Mouse (Mus musculus) heart, embryonic 14.5 days (tissue): ENCODE results near the gene Mettl26. TPM values are rescaled to one million over a fixed set of nuclear protein-coding genes. Genes with fewer than 3 reads are reported as not detected.

Experiments used
- ATAC-seq: fragments of 200-750 bp; cut with Nextera tagmentation; 2 replicates; pipeline ENCODE4 v1.8.0; 2017; ENCODE audit warnings: low read depth, moderate TSS enrichment; ENCODE audit not compliant: insufficient number of reproducible peaks, insufficient read depth, low FRiP score
- H3K27ac ChIP-seq, 2 experiments: fragments of 200-500 bp in 1 of 2; fragments of 300-500 bp in 1 of 2; sonication (generic) in 1 of 2; replicated peaks in 1 of 2; 2 replicates each; pipeline ENCODE4 v1.5.1; 2012 to 2014; ENCODE audit warnings: low read depth in 2 of 2, low read length in 2 of 2, control low read depth in 1 of 2, mild to moderate bottlenecking in 1 of 2, mixed read lengths in 1 of 2; ENCODE audit not compliant: control insufficient read depth in 1 of 2, insufficient read depth in 1 of 2
- H3K27me3 ChIP-seq: fragments of 300-500 bp; sonication (generic); 2 replicates; pipeline ENCODE4 v1.6.1; 2014; ENCODE audit warnings: mild to moderate bottlenecking, low read length, control low read depth; ENCODE audit not compliant: control insufficient read depth, insufficient read depth
- H3K36me3 ChIP-seq: fragments of 300-500 bp; sonication (generic); 2 replicates; pipeline ENCODE4 v1.6.1; 2014; ENCODE audit warnings: mild to moderate bottlenecking, control low read depth, low read length, mixed read lengths; ENCODE audit not compliant: control insufficient read depth, insufficient read depth
- H3K4me1 ChIP-seq, 2 experiments: fragments of 200-500 bp in 1 of 2; fragments of 300-500 bp in 1 of 2; sonication (generic) in 1 of 2; 2 replicates each; pipeline ENCODE4 v1.6.1; 2012 to 2014; ENCODE audit warnings: low read length in 2 of 2, control low read depth in 1 of 2, mixed read lengths in 1 of 2; ENCODE audit not compliant: control insufficient read depth in 2 of 2, insufficient read depth in 2 of 2
- H3K4me2 ChIP-seq: fragments of 300-500 bp; sonication (generic); 2 replicates; pipeline ENCODE4 v1.6.1; 2014; ENCODE audit warnings: mild to moderate bottlenecking, low read length
- H3K4me3 ChIP-seq, 2 experiments: fragments of 200-500 bp in 1 of 2; fragments of 300-500 bp in 1 of 2; sonication (generic) in 1 of 2; 2 replicates each; pipeline ENCODE4 v1.5.1; 2012 to 2014; ENCODE audit warnings: low read length in 2 of 2, mild to moderate bottlenecking in 2 of 2, control low read depth in 1 of 2, low read depth in 1 of 2, moderate library complexity in 1 of 2; ENCODE audit not compliant: control insufficient read depth in 1 of 2, insufficient read depth in 1 of 2
- H3K9ac ChIP-seq: fragments of 300-500 bp; sonication (generic); 2 replicates; pipeline ENCODE4 v1.6.1; 2014; ENCODE audit warnings: mild to moderate bottlenecking, low read length
- H3K9me3 ChIP-seq: fragments of 300-500 bp; sonication (generic); 2 replicates; pipeline ENCODE4 v1.6.1; 2016; ENCODE audit warnings: low read length, control low read depth; ENCODE audit not compliant: control insufficient read depth
- WGBS: fragments of 180-500 bp; shearing (Covaris S2); extraction: QIAGEN DNeasy Blood & Tissue Kit; methylation state at CpG from one replicate; pipeline ENCODE4 v1.1.7; 2014; 5-methylcytosine and 5-hydroxymethylcytosine counted together
- microRNA-seq: library from miRNA; unstranded; fragments of <30 nt; microRNA quantifications from one replicate; pipeline ENCODE4, GENCODE M21; 2016
- polyA plus RNA-seq: library from polyadenylated mRNA; unstranded; fragments of >200 nt; fragmentation: Nextera tagmentation; extraction: Ambion mirVana; gene quantifications from 2 replicates; pipeline ENCODE4 v1.2.1, GENCODE M21; 2014

Gene Mettl26
- polyA plus RNA-seq, 1 experiment from 2014 or later = 41.7 TPM

GRCm38 (mm10) chr17:25922120-25922519 is 47.2 kb downstream of the Mettl26 start:
- whole genome bisulfite sequencing = 61% methylated on average over 5 of the region's 5 CpGs

GRCm38 (mm10) chr17:25925348-25925747 is 50.5 kb downstream of the Mettl26 start:
- H3K4me1 ChIP-seq = no peaks in the 10 kb centered on the region
- no peaks in the 10 kb centered on the region for H3K27me3 ChIP-seq
- no peak overlapping the region for H3K9ac ChIP-seq
- no peak for ATAC-seq
- H3K36me3 ChIP-seq = peaks cover 51% of the 10 kb centered on the region
- no peaks in the 10 kb centered on the region for H3K9me3 ChIP-seq
- H3K27ac ChIP-seq = no peak overlapping the region
- WGBS = 68% methylated on average over 2 of the region's 2 CpGs
- H3K4me2 ChIP-seq = no peak overlapping the region
- no peak overlapping the region for H3K4me3 ChIP-seq

More at GRCm38 (mm10) chr17:25922120-25922519, 47.2 kb downstream of the Mettl26 start:
- H3K9ac ChIP-seq = no peak overlapping the region
- no peaks in the 10 kb centered on the region for H3K9me3 ChIP-seq
- no peaks in the 10 kb centered on the region for H3K27me3 ChIP-seq
- H3K4me2 ChIP-seq = no peak overlapping the region
- H3K36me3 ChIP-seq = peaks cover 30% of the 10 kb centered on the region
- no peak overlapping the region for H3K4me3 ChIP-seq
- no peak overlapping the region for H3K27ac ChIP-seq
- peaks cover 2 to 18% of the 10 kb centered on the region in 2 experiments; a peak in 2 of 4 replicates for H3K4me1 ChIP-seq
- ATAC-seq = no peak

Small RNAs within 50 kb of the gene (microRNA-seq; reads per million reads assigned to microRNA genes)
- 1.7 reads per million for gene Mir3082

Other genes starting within 250 kb of the Mettl26 start
- 2.4 and 3.7 TPM in 2 replicates for gene Gng13, start 157.9 kb upstream of the Mettl26 start, polyA plus RNA-seq
- 8.0 and 9.5 TPM in 2 replicates for gene Chtf18, start 147.7 kb upstream of the Mettl26 start, polyA plus RNA-seq
- 12.0 and 13.4 TPM in 2 replicates for gene Rpusd1, start 147.4 kb upstream of the Mettl26 start, polyA plus RNA-seq
- gene Mslnl, start 139.0 kb upstream of the Mettl26 start, polyA plus RNA-seq = not detected in 2 replicates
- 31.9 and 34.7 TPM in 2 replicates for gene Msln, start 120.7 kb upstream of the Mettl26 start, polyA plus RNA-seq
- 36.6 and 37.2 TPM in 2 replicates for gene Narfl, start 101.3 kb upstream of the Mettl26 start, polyA plus RNA-seq
- gene Haghl, start 89.4 kb upstream of the Mettl26 start, polyA plus RNA-seq = 59.4 and 60.2 TPM in 2 replicates
- 0.09 TPM in 1 of 2 replicates, not detected in the other for gene Ccdc78, start 88.5 kb upstream of the Mettl26 start, polyA plus RNA-seq
- gene Fam173a, start 82.2 kb upstream of the Mettl26 start, polyA plus RNA-seq = 58.4 and 76.0 TPM in 2 replicates
- not detected in 2 replicates for gene AC134908.4, start 79.4 kb upstream of the Mettl26 start, polyA plus RNA-seq
- 3.3 and 10.1 TPM in 2 replicates for gene Metrn, start 77.9 kb upstream of the Mettl26 start, polyA plus RNA-seq
- 0.85 and 1.1 TPM in 2 replicates for gene Fbxl16, start 66.0 kb upstream of the Mettl26 start, polyA plus RNA-seq
- gene Wdr24, start 51.4 kb upstream of the Mettl26 start, polyA plus RNA-seq = 15.2 and 17.3 TPM in 2 replicates
- gene Jmjd8, start 46.2 kb upstream of the Mettl26 start, polyA plus RNA-seq = 28.8 and 30.0 TPM in 2 replicates
- gene Stub1, start 41.7 kb upstream of the Mettl26 start, polyA plus RNA-seq = 282 and 298 TPM in 2 replicates
- gene Rhbdl1, start 37.8 kb upstream of the Mettl26 start, polyA plus RNA-seq = 1.2 and 1.5 TPM in 2 replicates
- gene Gm20683, start 33.3 kb upstream of the Mettl26 start, polyA plus RNA-seq = 1.2 and 1.9 TPM in 2 replicates
- gene Rhot2, start 30.2 kb upstream of the Mettl26 start, polyA plus RNA-seq = 11.5 and 12.7 TPM in 2 replicates
- 8.2 and 8.6 TPM in 2 replicates for gene Wdr90, start 13.6 kb upstream of the Mettl26 start, polyA plus RNA-seq
- 164 and 184 TPM in 2 replicates for gene Mcrip2, start 6.3 kb upstream of the Mettl26 start, polyA plus RNA-seq
- gene Wfikkn1, start 5.8 kb downstream of the Mettl26 start, polyA plus RNA-seq = 0.27 and 0.53 TPM in 2 replicates
- gene Rab40c, start 44.7 kb downstream of the Mettl26 start, polyA plus RNA-seq = 7.5 and 8.8 TPM in 2 replicates
- 61.8 and 62.7 TPM in 2 replicates for gene Pigq, start 69.9 kb downstream of the Mettl26 start, polyA plus RNA-seq
- 0.09 TPM in 1 of 2 replicates, not detected in the other for gene Nhlrc4, start 69.9 kb downstream of the Mettl26 start, polyA plus RNA-seq
- 0.09 TPM in 1 of 2 replicates, not detected in the other for gene A930017K11Rik, start 77.5 kb downstream of the Mettl26 start, polyA plus RNA-seq
- 11.2 and 11.3 TPM in 2 replicates for gene Capn15, start 110.7 kb downstream of the Mettl26 start, polyA plus RNA-seq
- gene Rab11fip3, start 194.5 kb downstream of the Mettl26 start, polyA plus RNA-seq = 12.3 and 12.8 TPM in 2 replicates
- 33.0 and 39.5 TPM in 2 replicates for gene Decr2, start 215.3 kb downstream of the Mettl26 start, polyA plus RNA-seq
- 58.5 and 68.2 TPM in 2 replicates for gene Nme4, start 220.5 kb downstream of the Mettl26 start, polyA plus RNA-seq
- 0.44 and 0.58 TPM in 2 replicates for gene Tmem8, start 238.2 kb downstream of the Mettl26 start, polyA plus RNA-seq
- 224 and 237 TPM in 2 replicates for gene Mrpl28, start 248.4 kb downstream of the Mettl26 start, polyA plus RNA-seq